Mouse (Mus musculus): Measurements from ENCODE around the gene Tm9sf4. TPM values are rescaled to one million over a fixed set of nuclear protein-coding genes. Genes with fewer than 3 reads are reported as not detected.

Tm9sf4 gene
- polyA plus RNA-seq, 1 experiment from 2014 or later = 80.2 TPM

DNA sequence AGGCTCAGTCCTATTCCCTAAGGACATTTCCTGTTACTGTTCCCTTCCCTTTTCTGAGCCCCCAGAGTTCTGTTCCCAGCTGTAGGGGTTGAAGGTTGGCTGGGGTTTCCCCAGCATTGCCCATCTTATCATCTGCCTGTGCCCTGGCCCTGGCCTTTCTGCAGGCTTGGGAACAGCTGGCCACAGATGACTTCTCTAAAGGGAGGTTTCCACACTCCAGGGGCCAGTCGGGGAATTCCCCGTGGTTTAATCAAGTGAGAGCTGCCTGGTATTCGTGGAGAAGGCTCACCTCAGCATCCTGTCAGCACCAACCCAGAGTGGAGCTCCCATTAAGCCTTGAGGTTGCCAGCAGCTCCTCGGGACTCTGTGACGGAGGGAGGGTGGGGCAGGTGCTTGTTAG, 37.4 kb downstream of the Tm9sf4 start:
- ATAC-seq (ENCODE audit: low FRiP score) = no peak
- Histone ChIP-seq H3K9ac (no peak overlapping the region), H3K27ac (no peak overlapping the region), H3K4me2 (no peak overlapping the region), H3K4me3 (replicated peaks) (no peak overlapping the region), H3K4me1 (peaks cover 4% of the 10 kb centered on the region; the same call in 1 of the 2 replicates), H3K36me3 (replicated peaks) (peaks cover 68% of the 10 kb centered on the region), H3K27me3 (no peaks in the 10 kb centered on the region), H3K9me3 (no peaks in the 10 kb centered on the region)
- WGBS = 76% methylated on average over 5 of the region's 5 CpGs

GRCm38 (mm10) chr2:153199114-153199513, 38.0 kb downstream of the Tm9sf4 start:
- H3K36me3 ChIP-seq (replicated peaks) = peaks cover 71% of the 10 kb centered on the region
- H3K27me3 ChIP-seq = no peaks in the 10 kb centered on the region
- no peak overlapping the region for H3K27ac ChIP-seq
- no peak for ATAC-seq (ENCODE audit: low FRiP score)
- 94% methylated on average over 2 of the region's 2 CpGs for WGBS
- H3K4me2 ChIP-seq = no peak overlapping the region
- peaks cover 4% of the 10 kb centered on the region; the same call in 1 of the 2 replicates for H3K4me1 ChIP-seq
- no peak overlapping the region for H3K4me3 ChIP-seq (replicated peaks)
- no peak overlapping the region for H3K9ac ChIP-seq
- no peaks in the 10 kb centered on the region for H3K9me3 ChIP-seq

DNA sequence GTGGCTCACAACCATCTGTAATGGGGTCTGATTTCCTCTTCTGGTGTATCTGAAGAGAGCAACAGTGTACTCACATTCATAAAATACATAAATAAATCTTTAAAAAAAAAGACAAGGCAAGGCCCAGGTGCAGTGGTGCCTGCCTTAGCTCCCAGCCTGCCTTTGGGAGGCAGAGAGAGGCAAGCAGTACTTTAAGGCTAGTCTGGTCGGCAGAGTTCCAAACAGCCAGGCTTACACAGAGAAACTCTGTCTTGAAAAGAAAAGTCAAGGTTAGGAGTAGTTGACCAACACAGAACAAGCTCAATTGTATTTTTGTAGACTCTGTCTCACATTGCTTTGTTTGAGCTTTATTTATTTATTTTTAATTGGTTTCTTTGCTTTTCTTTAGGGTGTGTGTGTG, 41.7 kb downstream of the Tm9sf4 start:
- Histone ChIP-seq H3K4me3 (replicated peaks) (no peak overlapping the region), H3K36me3 (replicated peaks) (peaks cover 79% of the 10 kb centered on the region), H3K9ac (no peak overlapping the region), H3K4me1 (peaks cover 4% of the 10 kb centered on the region; the same call in 1 of the 2 replicates), H3K4me2 (no peak overlapping the region), H3K9me3 (no peaks in the 10 kb centered on the region), H3K27ac (no peak overlapping the region), H3K27me3 (no peaks in the 10 kb centered on the region)
- WGBS = 77% methylated on average over 1 of the region's 1 CpGs
- no peak for ATAC-seq (ENCODE audit: low FRiP score)

DNA sequence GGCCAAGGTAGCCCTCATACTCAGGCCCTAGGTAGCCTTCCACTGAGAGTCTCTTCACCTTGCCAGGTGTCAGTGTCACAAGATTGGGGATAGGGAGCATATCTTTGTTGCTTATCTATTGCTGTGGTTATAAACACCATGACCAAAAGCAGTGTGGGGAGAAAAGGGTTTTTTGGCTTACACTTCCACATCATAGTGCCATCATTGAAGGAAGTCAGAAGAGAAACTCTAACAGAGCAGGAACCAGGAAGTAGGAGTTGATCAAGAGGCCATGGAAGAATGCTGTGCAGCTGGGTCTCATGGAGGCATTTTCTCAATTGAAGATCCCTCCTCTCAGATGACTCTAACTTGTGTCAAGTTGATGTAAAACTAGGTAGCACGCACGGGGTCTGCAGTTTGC, 47.0 kb downstream of the Tm9sf4 start:
- WGBS = 100% methylated on average over 2 of the region's 2 CpGs
- Histone ChIP-seq H3K4me3 (replicated peaks) (no peak overlapping the region), H3K27ac (no peak overlapping the region), H3K36me3 (replicated peaks) (peaks cover 64% of the 10 kb centered on the region), H3K4me2 (no peak overlapping the region), H3K4me1 (no peaks in the 10 kb centered on the region), H3K9me3 (no peaks in the 10 kb centered on the region), H3K27me3 (no peaks in the 10 kb centered on the region), H3K9ac (no peak overlapping the region)
- ATAC-seq (ENCODE audit: low FRiP score) = no peak

- H3K9me3 ChIP-seq = no peaks in the 10 kb centered on the region
- H3K36me3 ChIP-seq (replicated peaks) = peaks cover 55% of the 10 kb centered on the region
- no peak overlapping the region for H3K4me2 ChIP-seq
- no peak overlapping the region for H3K9ac ChIP-seq
- H3K4me3 ChIP-seq (replicated peaks) = no peak overlapping the region
- 88% methylated on average over 5 of the region's 5 CpGs for WGBS
- no peak overlapping the region for H3K27ac ChIP-seq
- H3K27me3 ChIP-seq = no peaks in the 10 kb centered on the region
- ATAC-seq (ENCODE audit: low FRiP score) = no peak
- no peaks in the 10 kb centered on the region for H3K4me1 ChIP-seq
Observed at GRCm38 (mm10) chr2:153209286-153209685, 48.2 kb downstream of the Tm9sf4 start.

GRCm38 (mm10) chr2:153211451-153211850, 50.3 kb downstream of the Tm9sf4 start:
- Histone ChIP-seq H3K9ac (no peak overlapping the region), H3K9me3 (no peaks in the 10 kb centered on the region), H3K4me3 (replicated peaks) (no peak overlapping the region), H3K27me3 (no peaks in the 10 kb centered on the region), H3K27ac (no peak overlapping the region), H3K4me2 (no peak overlapping the region), H3K36me3 (replicated peaks) (peaks cover 33% of the 10 kb centered on the region), H3K4me1 (no peaks in the 10 kb centered on the region)
- no peak for ATAC-seq (ENCODE audit: low FRiP score)
- 94% methylated on average over 5 of the region's 5 CpGs for WGBS

GRCm38 (mm10) chr2:153213351-153213750, 52.2 kb downstream of the Tm9sf4 start:
- no peaks in the 10 kb centered on the region for H3K4me1 ChIP-seq
- WGBS = 87% methylated on average over 4 of the region's 4 CpGs

GRCm38 (mm10) chr2:153214771-153215259, 53.7 kb downstream of the Tm9sf4 start:
- H3K4me2 ChIP-seq = no peak overlapping the region
- H3K4me3 ChIP-seq (replicated peaks) = no peak overlapping the region
- H3K36me3 ChIP-seq (replicated peaks) = peaks cover 3% of the 10 kb centered on the region
- 79% methylated on average over 6 of the region's 6 CpGs for WGBS
- no peaks in the 10 kb centered on the region for H3K4me1 ChIP-seq
- H3K9me3 ChIP-seq = no peaks in the 10 kb centered on the region
- no peaks in the 10 kb centered on the region for H3K27me3 ChIP-seq
- ATAC-seq (ENCODE audit: low FRiP score) = no peak
- H3K9ac ChIP-seq = no peak overlapping the region
- no peak overlapping the region for H3K27ac ChIP-seq

More at GRCm38 (mm10) chr2:153213351-153213750, 52.2 kb downstream of the Tm9sf4 start:
- no peak overlapping the region for H3K27ac ChIP-seq
- no peak overlapping the region for H3K4me2 ChIP-seq
- no peak overlapping the region for H3K9ac ChIP-seq
- no peak overlapping the region for H3K4me3 ChIP-seq (replicated peaks)
- no peak for ATAC-seq (ENCODE audit: low FRiP score)
- peaks cover 16% of the 10 kb centered on the region for H3K36me3 ChIP-seq (replicated peaks)
- no peaks in the 10 kb centered on the region for H3K27me3 ChIP-seq
- no peaks in the 10 kb centered on the region for H3K9me3 ChIP-seq

GRCm38 (mm10) chr2:153215421-153215820, 54.3 kb downstream of the Tm9sf4 start:
- 88% methylated on average over 4 of the region's 4 CpGs for WGBS
- no peaks in the 10 kb centered on the region for H3K9me3 ChIP-seq
- H3K4me3 ChIP-seq (replicated peaks) = no peak overlapping the region
- H3K27me3 ChIP-seq = no peaks in the 10 kb centered on the region
- H3K36me3 ChIP-seq (replicated peaks) = no peaks in the 10 kb centered on the region
- H3K4me1 ChIP-seq = no peaks in the 10 kb centered on the region
- H3K9ac ChIP-seq = no peak overlapping the region
- no peak overlapping the region for H3K27ac ChIP-seq
- no peak for ATAC-seq (ENCODE audit: low FRiP score)
- H3K4me2 ChIP-seq = no peak overlapping the region

GRCm38 (mm10) chr2:153217826-153218340, 56.8 kb downstream of the Tm9sf4 start:
- Histone ChIP-seq H3K4me3 (replicated peaks) (no peak overlapping the region), H3K9me3 (no peaks in the 10 kb centered on the region), H3K27ac (no peak overlapping the region), H3K27me3 (no peaks in the 10 kb centered on the region), H3K36me3 (replicated peaks) (no peaks in the 10 kb centered on the region), H3K4me2 (no peak overlapping the region), H3K4me1 (no peaks in the 10 kb centered on the region), H3K9ac (no peak overlapping the region)
- 88% methylated on average over 10 of the region's 10 CpGs for WGBS
- ATAC-seq (ENCODE audit: low FRiP score) = no peak

GRCm38 (mm10) chr2:153218516-153218915, 57.4 kb downstream of the Tm9sf4 start:
- no peak overlapping the region for H3K9ac ChIP-seq
- no peaks in the 10 kb centered on the region for H3K36me3 ChIP-seq (replicated peaks)
- no peak overlapping the region for H3K4me2 ChIP-seq
- H3K27ac ChIP-seq = no peak overlapping the region
- 88% methylated on average over 3 of the region's 3 CpGs for WGBS
- no peak overlapping the region for H3K4me3 ChIP-seq (replicated peaks)
- H3K4me1 ChIP-seq = no peaks in the 10 kb centered on the region
- H3K27me3 ChIP-seq = no peaks in the 10 kb centered on the region
- ATAC-seq (ENCODE audit: low FRiP score) = no peak
- no peaks in the 10 kb centered on the region for H3K9me3 ChIP-seq

DNA sequence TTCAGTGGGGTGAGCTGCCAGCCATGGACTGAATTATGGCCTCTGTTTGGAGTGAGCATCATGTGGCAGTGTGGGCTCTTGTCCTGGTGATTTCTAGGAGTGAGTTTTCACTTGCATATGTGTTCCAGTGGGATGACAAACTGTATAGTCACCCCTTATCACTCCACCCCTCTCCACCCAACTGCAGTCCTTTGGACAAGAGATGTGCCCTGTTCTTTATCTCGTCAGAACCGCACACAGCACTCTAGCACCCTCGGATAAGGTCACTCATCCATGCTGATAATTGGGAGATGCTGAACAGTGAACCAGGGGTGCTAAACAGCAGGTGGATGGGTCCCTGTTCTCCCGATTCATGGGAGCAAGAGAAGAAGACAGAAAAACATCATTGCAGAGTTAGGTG, 60.5 kb downstream of the Tm9sf4 start:
- H3K4me2 ChIP-seq = no peak overlapping the region
- no peak overlapping the region for H3K9ac ChIP-seq
- H3K27ac ChIP-seq = no peak overlapping the region
- H3K4me3 ChIP-seq (replicated peaks) = no peak overlapping the region
- 87% methylated on average over 4 of the region's 4 CpGs for WGBS
- H3K9me3 ChIP-seq = no peaks in the 10 kb centered on the region
- peaks cover 14% of the 10 kb centered on the region for H3K4me1 ChIP-seq
- H3K27me3 ChIP-seq = no peaks in the 10 kb centered on the region
- H3K36me3 ChIP-seq (replicated peaks) = 0 out of 2 replicates have a peak, but pooled peaks cover under 1% of the 10 kb centered on the region
- ATAC-seq (ENCODE audit: low FRiP score) = no peak

DNA sequence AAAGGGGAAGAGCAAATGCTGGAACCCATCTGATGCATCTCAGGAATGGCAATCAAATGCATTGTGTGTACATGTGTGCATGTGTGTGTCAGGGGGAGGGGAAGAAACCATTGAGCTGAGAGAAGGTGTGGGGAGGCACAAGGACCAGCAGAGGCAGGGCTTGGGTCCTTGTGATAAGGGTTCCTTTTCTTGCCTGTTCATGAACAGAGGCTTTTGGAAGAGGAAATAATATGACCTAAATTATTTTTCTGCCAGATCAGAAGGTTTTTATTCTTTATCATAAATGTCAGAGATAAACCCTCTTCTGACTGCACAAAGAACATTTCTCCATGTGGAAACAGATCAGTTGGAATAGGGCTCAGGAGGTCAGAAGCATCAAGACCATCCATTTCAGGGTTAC, 61.0 kb downstream of the Tm9sf4 start:
- H3K27me3 ChIP-seq = no peaks in the 10 kb centered on the region
- no peak overlapping the region for H3K4me2 ChIP-seq
- no peak overlapping the region for H3K4me3 ChIP-seq (replicated peaks)
- no peak overlapping the region for H3K27ac ChIP-seq
- H3K4me1 ChIP-seq = peaks cover 14% of the 10 kb centered on the region
- no peak for ATAC-seq (ENCODE audit: low FRiP score)
- H3K9me3 ChIP-seq = no peaks in the 10 kb centered on the region
- peaks cover 5% of the 10 kb centered on the region; the same call in 1 of the 2 replicates for H3K36me3 ChIP-seq (replicated peaks)
- no peak overlapping the region for H3K9ac ChIP-seq

Data from forebrain, embryonic 12.5 days (tissue).